Comparison of ENCODE assay signal across 9 mouse cellular contexts in genomic region chr6:85410771-85411273, GRCm38 (mm10). TPM values are rescaled to one million over a fixed set of nuclear protein-coding genes. Genes with fewer than 3 reads are reported as not detected.
DNase-seq lines count a peak whose midpoint lies in the region; ATAC-seq and TF ChIP-seq lines count a peak whose summit lies in the region.
"Had no signal": no experiment of that assay in that cellular context is flagged by ENCODE, and none has a peak within 500 bp of the region (broad histone marks: within the 10 kb centered on the region; RNA-seq: fewer than 3 reads in every experiment).

No protein-coding gene starts in this region.

- peak; percentile 37; the same call in 1 of the 2 replicates for ATAC-seq in liver, embryonic 14.5 days (ENCODE audit: insufficient read depth)
- ATAC-seq in neural tube, embryonic 13.5 days (ENCODE audit: low read depth) = peak; percentile 72
- ATAC-seq in monocyte, adult 5-6 weeks (replicated peaks; ENCODE audit: insufficient number of reproducible peaks, low FRiP score, low TSS enrichment, poor library complexity, severe bottlenecking) = no peak

- no peak overlapping the region for H3K4me3 ChIP-seq in liver, embryonic 14.5 days (ENCODE audit: insufficient read depth in 1 of 2, low read depth in 2 of 2, low read length in 2 of 2)
- no peak overlapping the region for H3K4me3 ChIP-seq in neural tube, embryonic 13.5 days
- H3K4me3 ChIP-seq: heart, embryonic 13.5 days had no signal

- peak; percentile 70 for TF ChIP-seq CTCF in liver, embryonic 14.5 days (IDR thresholded peaks at IDR 0.05; ENCODE audit: low read depth)

- H3K9ac ChIP-seq in liver, embryonic 14.5 days (replicated peaks) = no peak overlapping the region
- no peak overlapping the region for H3K9ac ChIP-seq in neural tube, embryonic 13.5 days
- H3K9ac ChIP-seq: heart, embryonic 13.5 days had no signal

- no peaks in the 10 kb centered on the region for H3K9me3 ChIP-seq in liver, embryonic 14.5 days (ENCODE audit: control insufficient read depth, low read length)
- no peaks in the 10 kb centered on the region for H3K9me3 ChIP-seq in neural tube, embryonic 13.5 days
- H3K9me3 ChIP-seq: heart, embryonic 13.5 days had no signal

- DNase-seq in A20 (ENCODE audit: low read depth, low spot score) (peak; percentile 67), R1 (ENCODE audit: low read depth, low spot score) (peak; percentile 92)
- peak; percentile 83 for DNase-seq in embryo, embryonic 9.5 days (ENCODE audit: extremely low spot score)
- peak; percentile 41 to 50 for DNase-seq in heart, adult 9 months (ENCODE audit: low spot score in 2 of 2)
- DNase-seq in kidney, adult 8-10 months = peak; percentile 29 to 47
- peak in 2 of 3 experiments; percentile 24 to 31 for DNase-seq in liver, embryonic 14.5 days (ENCODE audit: low read depth in 3 of 3, low spot score in 3 of 3)

- no peak overlapping the region for H3K27ac ChIP-seq in liver, embryonic 14.5 days
- H3K27ac ChIP-seq in neural tube, embryonic 13.5 days (replicated peaks) = no peak overlapping the region
- H3K27ac ChIP-seq: heart, embryonic 13.5 days had no signal

- H3K36me3 ChIP-seq in liver, embryonic 14.5 days (replicated peaks; ENCODE audit: control insufficient read depth, insufficient read depth, low read depth) = no peaks in the 10 kb centered on the region
- H3K36me3 ChIP-seq in neural tube, embryonic 13.5 days = no peaks in the 10 kb centered on the region
- H3K36me3 ChIP-seq: heart, embryonic 13.5 days had no signal

- H3K4me1 ChIP-seq in liver, embryonic 14.5 days (replicated peaks; ENCODE audit: control insufficient read depth in 2 of 2, insufficient read depth in 2 of 2, low read length in 1 of 2) = no peaks in the 10 kb centered on the region
- peaks cover 6% of the 10 kb centered on the region for H3K4me1 ChIP-seq in neural tube, embryonic 13.5 days (replicated peaks)

- 6% methylated on average over 13 of the region's 13 CpGs for WGBS in liver, embryonic 14.5 days (ENCODE audit: insufficient replicate concordance)
- WGBS in neural tube, embryonic 13.5 days = 12% methylated on average over 13 of the region's 13 CpGs

- H3K4me2 ChIP-seq in liver, embryonic 14.5 days (ENCODE audit: low read depth) = no peak overlapping the region
- no peak overlapping the region for H3K4me2 ChIP-seq in neural tube, embryonic 13.5 days
- H3K4me2 ChIP-seq: heart, embryonic 13.5 days had no signal

- no peak for TF ChIP-seq EP300 in liver, embryonic 14.5 days (IDR thresholded peaks at IDR 0.05; ENCODE audit: low read depth)

- peaks cover 29% of the 10 kb centered on the region for H3K27me3 ChIP-seq in liver, embryonic 14.5 days (ENCODE audit: control insufficient read depth, insufficient read depth, low read length)
- peaks cover 53% of the 10 kb centered on the region for H3K27me3 ChIP-seq in neural tube, embryonic 13.5 days

RNA-seq across cellular contexts. Expression of gene Noto, which starts 12.9 kb away (rescaled TPM):
- not detected in 2 replicates for polyA plus RNA-seq in liver, embryonic 14.5 days (2012; rRNA removed)
- polyA plus RNA-seq in liver, embryonic 14.5 days (2014; fragmentation: Nextera tagmentation; extraction: Ambion mirVana) = not detected in 2 replicates
- polyA plus RNA-seq in neural tube, embryonic 13.5 days (2015; fragmentation: Nextera tagmentation; extraction: Ambion mirVana) = not detected in 2 replicates
- total RNA-seq in monocyte, adult 5-6 weeks (2017) = not detected in 3 replicates
- polyA plus RNA-seq: heart, embryonic 13.5 days had no signal

RNA-seq across cellular contexts. Expression of gene Smyd5, which starts 21.0 kb away (rescaled TPM):
- polyA plus RNA-seq in liver, embryonic 14.5 days (2012; rRNA removed) = 14.8 and 16.9 TPM in 2 replicates
- 16.9 and 17.7 TPM in 2 replicates for polyA plus RNA-seq in liver, embryonic 14.5 days (2014; fragmentation: Nextera tagmentation; extraction: Ambion mirVana)
- 54.0 and 61.6 TPM in 2 replicates for polyA plus RNA-seq in neural tube, embryonic 13.5 days (2015; fragmentation: Nextera tagmentation; extraction: Ambion mirVana)
- 19.5 to 21.8 TPM (median 20.2 TPM) in 3 replicates for total RNA-seq in monocyte, adult 5-6 weeks (2017)

RNA-seq across cellular contexts. Expression of gene Rab11fip5, which starts 36.4 kb away (rescaled TPM):
- 0.29 and 0.40 TPM in 2 replicates for polyA plus RNA-seq in liver, embryonic 14.5 days (2012; rRNA removed)
- 0.33 and 0.61 TPM in 2 replicates for polyA plus RNA-seq in liver, embryonic 14.5 days (2014; fragmentation: Nextera tagmentation; extraction: Ambion mirVana)
- polyA plus RNA-seq in neural tube, embryonic 13.5 days (2015; fragmentation: Nextera tagmentation; extraction: Ambion mirVana) = 13.2 and 15.1 TPM in 2 replicates
- total RNA-seq in monocyte, adult 5-6 weeks (2017) = 1.6 to 3.0 TPM (median 1.6 TPM) in 3 replicates

RNA-seq across cellular contexts. Expression of gene Cct7, which starts 40.5 kb away (rescaled TPM):
- 102 and 162 TPM in 2 replicates for polyA plus RNA-seq in liver, embryonic 14.5 days (2012; rRNA removed)
- 285 and 290 TPM in 2 replicates for polyA plus RNA-seq in liver, embryonic 14.5 days (2014; fragmentation: Nextera tagmentation; extraction: Ambion mirVana)
- polyA plus RNA-seq in neural tube, embryonic 13.5 days (2015; fragmentation: Nextera tagmentation; extraction: Ambion mirVana) = 564 and 592 TPM in 2 replicates
- total RNA-seq in monocyte, adult 5-6 weeks (2017) = 150 to 194 TPM (median 161 TPM) in 3 replicates

RNA-seq across cellular contexts. Expression of gene Pradc1, which starts 40.9 kb away (rescaled TPM):
- 16.9 and 18.4 TPM in 2 replicates for polyA plus RNA-seq in liver, embryonic 14.5 days (2012; rRNA removed)
- polyA plus RNA-seq in liver, embryonic 14.5 days (2014; fragmentation: Nextera tagmentation; extraction: Ambion mirVana) = 18.1 and 19.8 TPM in 2 replicates
- 24.4 and 25.0 TPM in 2 replicates for polyA plus RNA-seq in neural tube, embryonic 13.5 days (2015; fragmentation: Nextera tagmentation; extraction: Ambion mirVana)
- total RNA-seq in monocyte, adult 5-6 weeks (2017) = 8.6 to 11.3 TPM (median 10.1 TPM) in 3 replicates

Comparison
In these comparisons a context has a peak if more than half of its experiments do, and no peak if none do; other contexts are left out.
1. DNase-seq: peak in every context shown above with its lines; median percentile 92 in R1; 83 in embryo, embryonic 9.5 days; 67 in A20; 46 in heart, adult 9 months; 38 in kidney, adult 8-10 months; 28 in liver, embryonic 14.5 days.